Mouse (Mus musculus) forebrain, embryonic 10.5 days (tissue): Measurements from ENCODE around the gene Hyal3. TPM values are rescaled to one million over a fixed set of nuclear protein-coding genes. Genes with fewer than 3 reads are reported as not detected.
A peak's percentile ranks its signal among the peaks of the same experiment; 100 is the strongest.

ENCODE experiments used
- DNase-seq: peaks from one replicate; pipeline ENCODE4 v3.0.0-alpha.2; 2017; ENCODE audit warnings: low spot score; ENCODE audit errors: extremely low spot score
- H3K27ac ChIP-seq: fragments of 300-500 bp; sonication (generic); 2 replicates; pipeline ENCODE4 v1.5.1; 2016; ENCODE audit warnings: mild to moderate bottlenecking
- H3K27me3 ChIP-seq: fragments of 300-500 bp; sonication (generic); 2 replicates; pipeline ENCODE4 v1.6.1; 2016; ENCODE audit warnings: mild to moderate bottlenecking; ENCODE audit not compliant: poor library complexity, severe bottlenecking
- H3K36me3 ChIP-seq: fragments of 300-500 bp; sonication (generic); replicated peaks from 2 replicates; pipeline ENCODE4 v1.6.1; 2016; ENCODE audit warnings: mild to moderate bottlenecking, moderate library complexity
- H3K4me1 ChIP-seq: fragments of 300-500 bp; sonication (generic); 2 replicates; pipeline ENCODE4 v1.6.1; 2016
- H3K4me3 ChIP-seq: fragments of 300-500 bp; sonication (generic); 2 replicates; pipeline ENCODE4 v1.5.1; 2016; ENCODE audit warnings: mild to moderate bottlenecking, moderate library complexity
- H3K9me3 ChIP-seq: fragments of 300-500 bp; sonication (generic); 2 replicates; pipeline ENCODE4 v1.6.1; 2016; ENCODE audit warnings: mild to moderate bottlenecking, moderate library complexity
- WGBS: fragments of 180-500 bp; shearing (Covaris S2); methylation state at CpG from one replicate; pipeline ENCODE4 v1.1.7; 2016; 5-methylcytosine and 5-hydroxymethylcytosine counted together
- polyA plus RNA-seq: library from polyadenylated mRNA; unstranded; fragments of >200 nt; fragmentation: Nextera tagmentation; extraction: Ambion mirVana; gene quantifications from 2 replicates; pipeline ENCODE4 v1.2.1, GENCODE M21; 2016

Gene Hyal3
- polyA plus RNA-seq, 1 experiment from 2014 or later, result 0.42 TPM

DNA sequence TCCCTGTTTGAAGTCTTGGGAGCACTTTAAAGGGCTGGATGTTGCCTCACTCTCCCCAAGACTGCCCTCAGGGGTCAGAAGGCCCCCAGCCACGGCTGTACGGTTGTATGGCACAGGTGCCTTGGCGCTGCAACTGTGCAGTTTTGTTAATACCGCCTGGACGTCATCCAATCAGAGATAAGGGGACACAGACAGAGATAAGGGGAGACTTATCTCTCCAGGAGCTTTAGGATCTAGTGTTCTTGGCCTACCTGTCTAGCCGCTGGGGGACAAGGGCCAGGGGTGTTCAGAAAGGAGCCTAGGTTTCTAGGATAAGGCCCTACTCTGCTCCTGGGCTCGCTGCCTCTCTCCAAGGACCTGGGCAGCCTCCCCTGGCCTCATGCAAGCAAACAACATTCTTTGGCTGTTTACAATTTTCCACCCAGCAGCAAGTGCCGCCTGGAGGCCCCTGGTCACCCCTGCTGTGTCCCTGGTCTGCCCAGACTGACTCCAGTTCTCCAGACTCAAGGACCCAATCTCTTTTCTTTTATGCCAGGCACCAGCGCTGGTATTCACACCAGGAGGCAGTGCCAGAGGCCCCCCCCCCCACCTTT is 27.1 kb downstream of the Hyal3 start:
- DNase-seq, result no peak
- Histone ChIP-seq H3K27ac (peak overlapping the region; percentile 96), H3K36me3 (no peaks in the 10 kb centered on the region; the same call in 1 of the 2 replicates), H3K4me3 (no peak overlapping the region), H3K27me3 (peaks cover 35% of the 10 kb centered on the region), H3K4me1 (peaks cover 99% of the 10 kb centered on the region), H3K9me3 (no peaks in the 10 kb centered on the region)
- 64% methylated on average over 9 of the region's 9 CpGs for WGBS

DNA sequence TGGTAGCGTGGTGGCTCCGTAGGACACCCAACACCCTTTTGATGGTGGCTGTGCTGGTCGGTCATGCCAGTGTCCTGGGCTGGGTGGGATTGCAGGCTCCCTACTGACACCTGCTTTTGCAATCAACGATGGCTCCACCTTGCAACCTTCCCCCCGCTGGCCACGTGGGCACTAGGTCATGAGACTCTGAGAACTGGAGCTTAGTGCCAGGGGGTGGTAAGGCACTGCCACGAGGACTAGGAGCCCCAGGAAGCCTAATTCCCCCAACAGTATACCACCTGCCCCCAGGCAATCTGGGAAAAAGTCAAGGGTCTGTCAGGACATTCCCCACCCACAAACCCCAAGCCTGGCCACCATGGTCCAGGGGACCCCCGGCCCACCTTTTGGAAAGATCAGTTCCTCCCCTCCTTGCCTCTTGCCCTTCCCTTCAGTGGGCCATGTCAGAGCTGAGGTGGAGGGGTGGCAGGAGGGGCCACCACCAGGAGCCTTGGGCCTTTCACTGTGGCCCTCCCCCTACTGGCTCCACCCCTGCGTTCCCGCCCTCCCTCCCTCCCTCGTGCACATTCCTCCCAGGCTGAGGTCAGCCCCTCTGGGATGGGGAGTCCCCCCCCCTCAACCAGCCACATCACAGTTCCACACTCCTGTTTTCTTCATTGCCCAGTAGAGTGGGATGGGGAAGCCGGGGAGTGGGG is 28.3 kb downstream of the Hyal3 start, which contains the start of gene Sema3b:
Sema3b (minus strand) TSS at position 489 of the 692 bp plus-strand sequence.
- 44% methylated on average over 12 of the region's 12 CpGs for WGBS
- H3K4me1 ChIP-seq, result peaks cover 99% of the 10 kb centered on the region
- H3K27me3 ChIP-seq, result peaks cover 26% of the 10 kb centered on the region
- no peak for DNase-seq
- H3K27ac ChIP-seq, result peak within 1 kb of the TSS; percentile 96
- H3K9me3 ChIP-seq, result no peaks in the 10 kb centered on the region
- H3K4me3 ChIP-seq, result peak within 1 kb of the TSS; percentile 20
- peaks cover 4% of the 10 kb centered on the region for H3K36me3 ChIP-seq

DNA sequence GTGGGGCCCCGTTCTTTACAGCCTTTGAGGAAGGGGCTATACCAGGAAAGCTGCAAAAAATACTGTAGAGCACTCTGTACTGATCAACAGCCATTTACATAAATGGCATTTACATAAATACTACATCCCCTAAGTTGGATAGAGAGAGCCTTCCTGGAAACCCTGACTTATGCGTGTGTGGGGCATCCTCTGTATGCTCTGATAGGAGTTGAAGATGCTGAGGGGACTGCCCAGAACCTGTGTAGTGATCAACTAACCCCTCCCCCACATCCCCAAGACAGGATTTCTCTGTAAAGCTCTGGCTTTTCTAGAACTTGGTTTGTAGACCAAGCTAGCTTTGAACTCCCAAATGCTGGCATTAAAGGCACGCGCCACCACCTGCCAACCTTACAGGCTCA is 28.8 kb downstream of the Hyal3 start:
- peaks cover 10% of the 10 kb centered on the region for H3K36me3 ChIP-seq
- DNase-seq, result no peak
- peak overlapping the region; percentile 20 for H3K4me3 ChIP-seq
- peak overlapping the region; percentile 96 for H3K27ac ChIP-seq
- H3K4me1 ChIP-seq, result peaks cover 99% of the 10 kb centered on the region
- peaks cover 21% of the 10 kb centered on the region for H3K27me3 ChIP-seq
- 59% methylated on average over 4 of the region's 4 CpGs for WGBS
- no peaks in the 10 kb centered on the region for H3K9me3 ChIP-seq

DNA sequence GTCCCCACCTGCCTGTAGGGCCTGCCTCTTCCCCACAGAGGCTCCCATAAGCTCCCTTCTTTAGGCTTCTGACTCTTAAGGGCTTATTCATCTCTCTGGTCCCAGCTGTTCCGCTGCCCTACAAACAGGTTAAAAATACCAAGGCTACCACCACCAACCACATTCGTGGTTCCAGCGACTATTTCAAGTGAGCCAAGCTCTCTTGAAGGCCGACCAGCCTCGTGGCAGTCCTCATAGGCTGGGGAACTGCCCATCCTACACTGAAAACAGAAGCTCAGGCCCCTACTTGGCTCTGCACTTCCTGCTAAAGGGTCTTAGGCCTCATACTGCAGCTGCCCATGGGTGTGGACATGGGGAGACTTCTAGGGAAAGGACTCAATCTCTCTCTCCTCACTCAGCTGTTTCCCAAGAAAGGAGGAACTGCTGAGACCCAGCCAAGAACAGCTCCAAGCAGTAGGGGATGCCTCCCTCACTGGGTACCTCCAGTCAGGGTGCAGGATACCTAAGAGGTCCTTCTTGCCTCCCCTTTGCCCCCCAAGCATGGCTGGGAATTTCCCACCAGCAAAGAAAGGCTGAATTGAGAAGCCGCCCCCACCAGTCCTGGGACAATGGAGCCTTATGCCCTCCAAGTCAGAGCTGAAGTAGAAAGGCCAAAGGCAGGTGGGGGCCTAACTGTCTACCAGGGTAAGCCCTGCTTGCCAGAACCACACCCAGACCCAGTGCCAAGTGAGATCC is 31.0 kb downstream of the Hyal3 start:
- 75% methylated on average over 6 of the region's 6 CpGs for WGBS
- peak overlapping the region; percentile 96 for H3K27ac ChIP-seq
- H3K36me3 ChIP-seq, result peaks cover 32% of the 10 kb centered on the region
- peak overlapping the region; percentile 50 for H3K4me3 ChIP-seq
- peaks cover 97% of the 10 kb centered on the region for H3K4me1 ChIP-seq
- peaks cover 4% of the 10 kb centered on the region; the same call in 1 of the 2 replicates for H3K27me3 ChIP-seq
- DNase-seq, result no peak
- no peaks in the 10 kb centered on the region for H3K9me3 ChIP-seq

DNA sequence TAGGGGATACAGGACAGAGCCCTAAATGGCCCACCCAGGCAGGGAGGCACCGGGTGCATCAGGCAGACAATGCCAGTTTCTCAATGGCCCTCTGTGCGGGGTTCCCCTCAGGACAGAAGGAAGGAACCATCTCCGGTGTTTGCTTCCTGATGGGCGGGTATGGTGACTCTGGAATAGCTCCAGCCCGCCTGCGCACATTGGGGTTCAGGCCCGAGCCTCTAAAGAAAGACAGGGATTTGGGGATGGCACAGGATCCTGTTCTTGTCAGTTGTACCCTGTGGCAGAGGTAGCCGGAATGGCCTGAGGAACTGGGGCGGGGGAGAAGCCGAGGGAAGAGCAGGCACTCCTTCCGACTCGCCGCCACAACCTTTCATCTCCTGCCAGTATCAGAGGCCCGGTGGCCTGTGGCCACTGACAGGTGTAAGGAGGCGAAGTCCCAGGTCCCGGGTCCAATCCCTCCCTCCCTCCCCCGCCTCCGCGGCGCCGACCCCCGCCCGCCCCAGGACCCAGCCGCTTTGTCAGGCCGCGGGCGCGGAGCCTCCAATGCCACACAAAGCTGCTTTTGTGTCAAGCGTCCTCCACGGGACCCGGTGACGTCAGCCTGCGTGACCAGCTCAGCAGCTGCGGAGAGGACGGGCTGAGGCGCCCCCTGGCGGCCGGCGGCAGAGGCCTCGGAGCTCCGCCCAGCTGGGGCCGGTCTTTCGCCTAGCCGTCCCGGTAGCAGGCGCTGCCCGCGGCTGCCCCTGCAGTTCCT is 31.8 kb downstream of the Hyal3 start:
- DNase-seq, result peak; percentile 99
- H3K36me3 ChIP-seq, result peaks cover 39% of the 10 kb centered on the region
- 3% methylated on average over 42 of the region's 48 CpGs for WGBS
- H3K4me1 ChIP-seq, result peaks cover 90% of the 10 kb centered on the region
- no peaks in the 10 kb centered on the region for H3K27me3 ChIP-seq
- H3K4me3 ChIP-seq, result peak overlapping the region; percentile 50
- peak overlapping the region; percentile 96 for H3K27ac ChIP-seq
- H3K9me3 ChIP-seq, result no peaks in the 10 kb centered on the region

DNA sequence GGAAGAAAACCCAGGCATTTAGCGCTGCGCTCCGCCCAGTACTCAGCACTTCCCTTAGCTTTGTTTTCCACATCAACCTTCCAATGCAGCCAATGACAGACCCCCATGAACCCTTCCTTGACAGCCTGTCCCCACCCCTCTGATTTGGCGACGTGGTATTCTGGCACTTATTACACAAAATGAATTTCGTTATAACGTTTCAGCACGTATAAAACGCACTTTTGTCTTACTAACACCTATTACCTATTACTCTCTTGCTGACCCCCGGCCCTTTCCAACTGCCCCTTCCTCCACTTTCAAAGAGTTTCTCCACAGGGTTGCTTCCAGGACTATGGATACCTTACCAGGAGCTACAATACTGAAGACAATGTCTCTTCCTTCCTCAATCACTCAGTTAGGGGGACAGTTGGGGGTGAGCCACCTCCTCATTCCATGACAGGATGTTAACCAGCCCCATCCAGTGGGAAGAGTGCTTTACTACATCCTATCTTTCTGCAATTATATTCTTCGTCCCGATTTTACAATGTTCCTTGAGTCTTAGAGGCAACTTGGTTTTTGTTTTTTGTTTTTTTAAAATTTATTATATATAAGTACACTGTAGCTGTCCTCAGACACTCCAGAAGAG is 32.4 kb downstream of the Hyal3 start:
- H3K4me3 ChIP-seq, result peak overlapping the region; percentile 50
- no peaks in the 10 kb centered on the region for H3K9me3 ChIP-seq
- peak overlapping the region; percentile 96 for H3K27ac ChIP-seq
- peaks cover 83% of the 10 kb centered on the region for H3K4me1 ChIP-seq
- DNase-seq, result no peak
- no peaks in the 10 kb centered on the region for H3K27me3 ChIP-seq
- WGBS, result 14% methylated on average over 12 of the region's 12 CpGs
- peaks cover 46% of the 10 kb centered on the region for H3K36me3 ChIP-seq

DNA sequence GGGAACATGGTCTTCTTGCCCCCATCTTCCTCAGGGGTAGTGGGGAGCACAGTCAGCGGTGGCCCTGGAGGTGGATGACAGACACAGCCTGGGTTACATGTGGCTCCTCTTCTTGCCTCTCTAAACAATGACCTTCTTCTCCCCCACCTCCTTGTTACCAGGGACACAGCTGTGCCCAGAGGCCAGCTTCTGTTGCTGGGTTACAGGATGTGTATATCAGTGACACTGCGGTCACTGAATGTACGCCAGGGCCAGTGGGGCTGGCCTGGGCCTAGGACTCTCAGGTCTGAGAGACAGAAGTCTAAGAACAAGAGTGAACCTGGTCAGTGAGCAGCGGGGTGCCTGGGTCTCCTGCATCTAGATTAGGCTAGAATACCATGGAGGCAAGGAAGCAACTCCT is 34.4 kb downstream of the Hyal3 start:
- Histone ChIP-seq H3K27me3 (no peaks in the 10 kb centered on the region), H3K36me3 (peaks cover 66% of the 10 kb centered on the region), H3K9me3 (no peaks in the 10 kb centered on the region), H3K4me1 (peaks cover 71% of the 10 kb centered on the region), H3K4me3 (no peak overlapping the region), H3K27ac (peak overlapping the region; percentile 67; the same call in 1 of the 2 replicates)
- DNase-seq, result no peak
- WGBS, result 81% methylated on average over 4 of the region's 4 CpGs

DNA sequence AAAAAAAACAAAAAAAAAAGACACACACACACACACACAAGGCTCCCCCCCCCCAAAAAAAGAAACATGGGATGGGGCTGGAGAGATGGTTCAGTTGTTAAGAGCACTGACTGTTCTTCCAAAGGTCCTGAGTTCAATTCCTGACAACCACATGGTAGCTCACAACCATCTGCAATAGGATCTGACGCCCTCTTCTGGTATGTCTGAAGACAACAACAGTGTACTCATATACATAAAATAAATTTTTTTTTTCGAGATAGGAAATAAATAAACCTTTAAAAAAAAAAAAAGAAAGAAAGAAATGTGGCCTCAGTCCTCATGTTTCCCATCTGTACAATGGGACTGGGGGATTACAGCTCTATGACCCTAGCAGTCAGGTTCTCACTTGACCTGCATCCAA is 36.8 kb downstream of the Hyal3 start:
- H3K9me3 ChIP-seq, result no peaks in the 10 kb centered on the region
- WGBS, result 75% methylated on average over 2 of the region's 2 CpGs
- H3K4me3 ChIP-seq, result no peak overlapping the region
- H3K4me1 ChIP-seq, result peaks cover 49% of the 10 kb centered on the region
- H3K27me3 ChIP-seq, result no peaks in the 10 kb centered on the region
- DNase-seq, result no peak
- H3K36me3 ChIP-seq, result peaks cover 89% of the 10 kb centered on the region
- H3K27ac ChIP-seq, result no peak overlapping the region

DNA sequence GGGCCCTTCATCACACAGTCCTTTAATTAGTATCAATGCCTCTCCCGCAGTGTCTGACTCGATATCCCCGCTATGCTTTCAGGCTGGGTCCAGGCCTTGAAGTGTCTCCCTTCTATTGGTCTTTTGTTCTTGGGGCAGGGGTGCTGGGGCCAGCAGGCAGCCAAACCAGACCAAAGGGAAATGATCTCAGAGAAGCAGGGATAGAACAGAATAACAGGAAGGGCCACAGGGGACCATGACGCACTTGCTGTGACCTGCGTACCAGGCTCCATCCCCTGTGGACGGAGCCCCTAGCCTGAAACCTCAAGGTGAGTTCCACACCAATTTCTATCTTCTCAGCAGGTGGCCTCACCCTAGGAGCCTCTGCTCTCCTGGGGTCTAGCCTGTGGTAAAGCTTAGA is 37.5 kb downstream of the Hyal3 start:
- Histone ChIP-seq H3K4me1 (peaks cover 42% of the 10 kb centered on the region), H3K36me3 (peaks cover 95% of the 10 kb centered on the region), H3K27ac (no peak overlapping the region), H3K4me3 (no peak overlapping the region), H3K9me3 (no peaks in the 10 kb centered on the region), H3K27me3 (no peaks in the 10 kb centered on the region)
- WGBS, result 96% methylated on average over 6 of the region's 6 CpGs
- no peak for DNase-seq

DNA sequence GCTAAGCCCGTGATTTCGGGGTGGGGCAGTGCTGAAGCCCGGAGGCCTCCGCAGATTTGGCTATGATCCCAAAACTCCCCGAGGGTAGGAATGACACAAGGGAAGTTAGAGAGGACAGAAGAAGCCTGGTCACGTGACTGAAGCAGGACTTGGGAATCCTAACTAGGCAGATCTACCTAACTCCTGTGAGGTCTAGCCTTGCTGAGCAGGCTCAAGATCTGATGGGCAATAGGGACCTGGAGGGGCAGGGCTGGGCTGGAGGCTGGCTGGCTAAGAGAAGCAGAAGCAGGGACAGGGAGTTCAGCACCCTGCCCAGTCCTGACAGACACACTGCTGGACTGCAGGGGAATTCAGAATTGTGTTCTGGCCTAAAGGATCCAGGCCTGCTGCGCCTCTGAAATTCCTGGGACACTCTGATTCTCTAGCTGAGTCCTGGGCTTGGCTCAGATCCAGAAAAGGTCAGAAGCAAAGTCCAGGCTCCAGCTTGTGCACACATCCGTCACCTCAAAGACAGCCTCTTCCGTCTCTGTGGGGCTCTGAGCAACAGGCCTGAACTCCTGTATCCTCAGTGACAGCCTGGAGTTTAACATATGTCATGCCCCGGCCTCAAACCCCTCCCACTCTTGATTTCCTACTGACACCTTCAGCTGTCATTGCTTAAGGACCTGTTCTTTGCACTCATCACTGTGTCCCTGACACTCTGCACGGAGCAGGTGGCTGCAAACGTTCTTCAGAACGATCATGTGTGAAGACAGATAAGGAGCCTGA is 38.3 kb downstream of the Hyal3 start:
- Histone ChIP-seq H3K9me3 (no peaks in the 10 kb centered on the region), H3K27ac (0 out of 2 replicates have a peak overlapping the region, but pooled peaks have one; percentile 8), H3K4me1 (peaks cover 36% of the 10 kb centered on the region), H3K27me3 (no peaks in the 10 kb centered on the region), H3K36me3 (peaks cover 99% of the 10 kb centered on the region), H3K4me3 (no peak overlapping the region)
- no peak for DNase-seq
- WGBS, result 86% methylated on average over 13 of the region's 13 CpGs

DNA sequence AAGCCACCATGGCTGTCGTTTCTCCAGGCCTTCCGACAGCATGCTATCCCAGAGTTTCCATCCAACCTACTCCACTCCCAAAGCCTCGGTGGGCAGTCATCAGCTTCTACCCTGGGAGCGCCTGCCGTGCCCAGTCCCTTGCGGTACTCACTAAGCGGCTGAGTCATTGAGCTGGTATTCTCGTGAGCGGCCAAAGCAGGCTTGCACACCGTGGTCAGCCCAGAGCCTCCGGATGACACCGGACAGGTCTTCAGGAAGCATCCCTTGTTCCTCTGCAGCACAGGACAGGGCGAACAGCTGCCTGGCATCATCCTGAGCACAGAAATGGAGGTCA is 38.9 kb downstream of the Hyal3 start:
- WGBS, result 90% methylated on average over 13 of the region's 13 CpGs
- peaks cover 36% of the 10 kb centered on the region for H3K4me1 ChIP-seq
- H3K27ac ChIP-seq, result no peak overlapping the region
- H3K27me3 ChIP-seq, result no peaks in the 10 kb centered on the region
- peaks cover 99% of the 10 kb centered on the region for H3K36me3 ChIP-seq
- no peak for DNase-seq
- H3K9me3 ChIP-seq, result no peaks in the 10 kb centered on the region
- no peak overlapping the region for H3K4me3 ChIP-seq

DNA sequence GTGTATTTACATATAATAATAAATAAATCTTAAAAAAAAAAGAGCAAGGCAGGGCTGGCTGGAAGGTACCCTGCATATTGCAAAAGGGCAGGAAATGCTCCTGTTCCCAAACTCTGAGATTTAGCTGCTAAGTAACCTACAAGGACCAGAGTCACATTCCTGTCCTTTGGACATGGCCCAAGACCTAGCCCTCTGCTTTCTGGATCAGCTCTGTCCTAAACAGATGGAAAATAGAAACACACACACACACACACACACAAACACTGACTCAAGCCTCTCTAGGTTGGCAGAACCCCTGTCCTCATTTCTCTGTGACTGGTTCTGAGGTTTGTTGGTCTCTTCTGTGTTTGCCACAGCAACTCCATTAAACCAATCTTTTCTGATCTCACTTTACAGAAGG is 40.3 kb downstream of the Hyal3 start:
- Histone ChIP-seq H3K36me3 (peaks cover 99% of the 10 kb centered on the region), H3K9me3 (no peaks in the 10 kb centered on the region), H3K4me1 (peaks cover 36% of the 10 kb centered on the region), H3K27ac (no peak overlapping the region), H3K4me3 (no peak overlapping the region), H3K27me3 (no peaks in the 10 kb centered on the region)
- no peak for DNase-seq
